Mouse (Mus musculus) midbrain, postnatal 0 days (tissue): ENCODE results near the gene Dip2c. TPM values are rescaled to one million over a fixed set of nuclear protein-coding genes. Genes with fewer than 3 reads are reported as not detected.

ENCODE experiments used
- ATAC-seq: fragments of 200-750 bp; cut with Nextera tagmentation; 2 replicates; pipeline ENCODE4 v1.8.0; 2017; ENCODE audit warnings: moderate number of reproducible peaks, mild to moderate bottlenecking, moderate TSS enrichment, moderate library complexity; ENCODE audit not compliant: low FRiP score
- DNase-seq: peaks from one replicate; pipeline ENCODE4 v3.0.0-alpha.2; 2015; ENCODE audit warnings: low spot score
- H3K27ac ChIP-seq: fragments of 300-500 bp; sonication (generic); 2 replicates; pipeline ENCODE4 v1.5.1; 2014; ENCODE audit warnings: low read depth, mild to moderate bottlenecking, low read length, mixed read lengths
- H3K27me3 ChIP-seq: fragments of 300-500 bp; sonication (generic); 2 replicates; pipeline ENCODE4 v1.6.1; 2014; ENCODE audit warnings: low read length, control low read depth, mixed read lengths; ENCODE audit not compliant: insufficient read depth
- H3K36me3 ChIP-seq: fragments of 300-500 bp; sonication (generic); 2 replicates; pipeline ENCODE4 v1.6.1; 2014; ENCODE audit warnings: low read length, control low read depth, mixed read lengths; ENCODE audit not compliant: insufficient read depth
- H3K4me1 ChIP-seq: fragments of 300-500 bp; sonication (generic); 2 replicates; pipeline ENCODE4 v1.6.1; 2014; ENCODE audit warnings: mild to moderate bottlenecking, control low read depth, antibody characterized with exemption, low read length, mixed read lengths; ENCODE audit not compliant: insufficient read depth
- H3K4me2 ChIP-seq: fragments of 300-500 bp; sonication (generic); 2 replicates; pipeline ENCODE4 v1.6.1; 2014; ENCODE audit warnings: low read depth, mild to moderate bottlenecking, low read length, mixed read lengths; ENCODE audit not compliant: poor library complexity, severe bottlenecking
- H3K4me3 ChIP-seq: fragments of 300-500 bp; sonication (generic); 2 replicates; pipeline ENCODE4 v1.5.1; 2014; ENCODE audit warnings: low read depth, mild to moderate bottlenecking, low read length, moderate library complexity
- H3K9ac ChIP-seq: fragments of 300-500 bp; sonication (generic); replicated peaks from 2 replicates; pipeline ENCODE4 v1.6.1; 2014; ENCODE audit warnings: mild to moderate bottlenecking, low read length, moderate library complexity, mixed read lengths; ENCODE audit not compliant: poor library complexity, severe bottlenecking
- H3K9me3 ChIP-seq: fragments of 300-500 bp; sonication (generic); 2 replicates; pipeline ENCODE4 v1.6.1; 2016; ENCODE audit warnings: low read length, control low read depth
- CTCF ChIP-seq: IDR thresholded peaks from 2 replicates; pipeline ENCODE4 v1.5.1; 2016; ENCODE audit warnings: antibody characterized with exemption, mild to moderate bottlenecking
- WGBS: fragments of 180-500 bp; shearing (Covaris S2); extraction: QIAGEN DNeasy Blood & Tissue Kit; methylation state at CpG from one replicate; pipeline ENCODE4 v1.1.7; 2014; 5-methylcytosine and 5-hydroxymethylcytosine counted together
- polyA plus RNA-seq: library from polyadenylated mRNA; unstranded; fragments of >200 nt; fragmentation: Nextera tagmentation; extraction: Ambion mirVana; gene quantifications from 2 replicates; pipeline ENCODE4 v1.2.1, GENCODE M21; 2015
- total RNA-seq: library from RNA; depleted of rRNA; stranded (reverse); fragments of >200 nt; gene quantifications from 2 replicates; pipeline ENCODE4 v1.2.3, GENCODE M21; 2014

The Dip2c gene
- total and polyA plus RNA-seq, 2 experiments from 2014 or later: 9.7 to 74.4 TPM

DNA sequence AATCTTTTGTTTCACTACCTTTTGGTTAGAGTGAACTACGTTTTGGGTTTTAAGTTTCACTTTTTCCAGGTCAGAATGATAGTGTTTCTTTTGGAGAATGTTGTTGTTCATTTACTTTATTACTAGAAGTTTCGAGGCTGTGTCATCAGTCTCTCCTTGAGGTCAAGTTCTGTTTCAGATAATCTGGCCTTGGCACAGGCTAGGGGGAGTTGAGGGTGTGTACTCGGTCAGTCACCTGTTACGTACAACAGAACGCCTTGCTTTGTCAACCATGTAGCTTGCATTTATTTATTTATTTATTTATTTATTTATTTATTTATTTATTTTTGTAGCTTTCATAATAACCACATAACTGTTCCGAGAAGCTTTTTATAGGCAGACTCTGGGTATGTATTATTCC is 20.0 kb downstream of the Dip2c start:
- Histone ChIP-seq H3K4me1 (no peaks in the 10 kb centered on the region), H3K9ac (no peak overlapping the region), H3K4me2 (no peak overlapping the region), H3K27me3 (no peaks in the 10 kb centered on the region), H3K27ac (no peak overlapping the region), H3K9me3 (no peaks in the 10 kb centered on the region), H3K36me3 (no peaks in the 10 kb centered on the region), H3K4me3 (no peak overlapping the region)
- no peak for ATAC-seq
- DNase-seq: no peak
- no peak for TF ChIP-seq CTCF
- 80% methylated on average over 6 of the region's 6 CpGs for WGBS

DNA sequence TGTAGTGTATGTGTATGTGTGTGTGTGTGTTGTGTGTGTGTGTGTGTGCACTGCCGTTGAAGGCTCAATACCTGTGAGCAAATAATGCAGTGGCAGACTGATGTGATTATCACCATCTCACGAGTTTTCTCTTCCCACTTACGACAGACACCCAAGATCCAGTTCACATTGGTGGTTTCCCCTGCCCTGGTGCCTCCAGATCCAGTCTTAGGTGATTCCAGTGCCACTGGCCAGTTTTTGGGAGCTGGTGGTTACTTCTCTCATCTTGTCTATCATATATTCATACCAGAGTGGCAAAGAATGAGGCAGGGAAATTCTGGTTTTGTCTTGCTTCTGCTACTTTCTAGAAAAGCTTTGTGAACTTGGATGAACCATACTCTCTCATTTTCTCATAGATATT is 20.9 kb downstream of the Dip2c start:
- H3K9me3 ChIP-seq: no peaks in the 10 kb centered on the region
- no peaks in the 10 kb centered on the region for H3K36me3 ChIP-seq
- DNase-seq (no peak), ATAC-seq (no peak)
- no peak overlapping the region for H3K27ac ChIP-seq
- TF ChIP-seq CTCF: no peak
- H3K9ac ChIP-seq: no peak overlapping the region
- H3K27me3 ChIP-seq: no peaks in the 10 kb centered on the region
- H3K4me1 ChIP-seq: no peaks in the 10 kb centered on the region
- H3K4me2 ChIP-seq: no peak overlapping the region
- WGBS: 85% methylated on average over 3 of the region's 3 CpGs
- no peak overlapping the region for H3K4me3 ChIP-seq

DNA sequence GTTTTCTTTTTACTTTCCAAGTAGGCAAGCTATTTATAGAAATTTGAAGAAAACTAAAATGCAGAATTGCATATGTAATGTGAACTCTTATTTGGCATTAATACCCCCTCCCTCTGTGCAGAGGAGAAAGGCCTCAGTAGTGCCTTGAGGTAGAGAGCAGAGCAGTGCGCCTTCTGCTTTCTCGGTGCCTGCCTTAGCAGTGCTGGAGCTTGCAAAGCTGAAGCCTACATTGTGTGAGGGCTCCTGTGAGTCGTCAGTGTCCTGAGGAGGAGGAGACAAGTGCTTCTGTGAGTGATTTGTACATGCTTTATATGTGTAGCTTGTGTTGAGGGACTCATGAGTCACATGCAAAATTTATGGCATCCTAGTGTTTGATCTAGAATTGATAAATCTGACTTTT is 21.4 kb downstream of the Dip2c start:
- Histone ChIP-seq H3K27me3 (no peaks in the 10 kb centered on the region), H3K4me1 (no peaks in the 10 kb centered on the region), H3K27ac (no peak overlapping the region), H3K36me3 (no peaks in the 10 kb centered on the region), H3K9ac (no peak overlapping the region), H3K9me3 (no peaks in the 10 kb centered on the region), H3K4me2 (no peak overlapping the region), H3K4me3 (no peak overlapping the region)
- TF ChIP-seq CTCF: no peak
- no peak for ATAC-seq
- no peak for DNase-seq
- WGBS: 52% methylated on average over 3 of the region's 3 CpGs

DNA sequence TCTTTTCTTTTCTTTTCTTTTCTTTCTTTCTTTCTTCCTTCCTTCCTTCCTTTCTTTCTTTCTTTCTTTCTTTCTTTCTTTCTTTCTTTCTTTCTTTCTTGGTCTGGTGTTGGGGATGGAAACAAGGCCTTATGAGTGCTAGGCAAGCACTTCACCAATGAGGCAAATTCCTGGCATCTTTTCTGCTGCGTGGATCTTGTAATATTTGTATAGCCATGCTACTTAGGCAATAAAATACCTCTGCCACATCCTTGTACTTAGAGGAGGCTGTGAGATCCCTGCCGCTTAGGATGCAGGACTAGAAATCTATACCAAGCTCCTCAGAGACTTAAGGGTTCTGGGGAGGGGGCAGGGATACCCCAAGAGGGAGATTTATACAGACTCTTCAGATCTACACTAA is 23.3 kb downstream of the Dip2c start:
- ATAC-seq (no peak), DNase-seq (no peak)
- Histone ChIP-seq H3K36me3 (no peaks in the 10 kb centered on the region), H3K9ac (no peak overlapping the region), H3K27ac (no peak overlapping the region), H3K4me2 (no peak overlapping the region), H3K9me3 (0 out of 2 replicates have a peak, but pooled peaks cover 3% of the 10 kb centered on the region), H3K27me3 (no peaks in the 10 kb centered on the region), H3K4me1 (no peaks in the 10 kb centered on the region), H3K4me3 (no peak overlapping the region)
- WGBS: 61% methylated on average over 2 of the region's 2 CpGs
- TF ChIP-seq CTCF: no peak

DNA sequence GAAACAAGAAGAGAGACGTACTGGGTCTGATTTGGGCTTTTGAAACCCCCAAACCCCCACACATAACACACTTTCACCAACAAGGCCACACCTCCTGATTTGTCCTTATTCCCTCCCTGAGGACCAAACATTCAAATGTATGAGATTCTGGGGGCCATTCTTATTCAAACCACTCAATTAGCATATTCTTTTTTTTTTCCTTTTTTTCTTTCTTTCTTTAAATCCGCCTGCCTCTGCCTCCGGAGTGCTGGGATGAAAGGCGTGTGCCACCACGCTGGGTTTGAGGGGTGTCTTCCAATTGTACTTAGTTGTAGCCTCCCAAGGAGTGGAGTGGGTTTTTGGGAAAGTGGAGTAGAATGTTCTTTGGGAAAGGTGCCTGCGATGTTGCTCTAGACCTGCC is 32.5 kb downstream of the Dip2c start:
- Histone ChIP-seq H3K4me2 (no peak overlapping the region), H3K9ac (no peak overlapping the region), H3K9me3 (0 out of 2 replicates have a peak, but pooled peaks cover 3% of the 10 kb centered on the region), H3K27ac (no peak overlapping the region), H3K4me3 (no peak overlapping the region), H3K36me3 (no peaks in the 10 kb centered on the region), H3K4me1 (no peaks in the 10 kb centered on the region), H3K27me3 (no peaks in the 10 kb centered on the region)
- ATAC-seq (no peak), DNase-seq (no peak)
- no peak for TF ChIP-seq CTCF
- WGBS: 36% methylated on average over 6 of the region's 6 CpGs

DNA sequence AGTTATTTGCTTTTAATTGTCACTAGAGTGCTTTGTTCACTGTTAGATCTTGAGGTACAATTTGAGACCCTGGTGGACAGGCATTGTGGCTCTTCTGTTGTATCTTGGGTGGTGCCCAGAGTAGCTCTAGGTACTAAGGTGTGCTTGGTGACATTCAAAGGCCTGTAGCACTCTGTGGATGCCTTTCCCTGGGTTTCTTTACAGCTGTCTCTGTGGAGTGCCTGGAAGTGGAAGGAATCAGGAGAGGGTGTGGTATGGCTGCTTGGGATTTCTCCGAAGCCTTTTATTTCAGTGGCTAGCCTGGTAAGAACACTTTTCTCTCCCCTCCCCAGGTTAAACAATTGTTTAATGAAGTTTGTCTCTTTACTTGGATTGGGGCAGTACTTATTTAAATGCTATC is 34.5 kb downstream of the Dip2c start:
- no peaks in the 10 kb centered on the region for H3K4me1 ChIP-seq
- DNase-seq: no peak
- H3K9me3 ChIP-seq: no peaks in the 10 kb centered on the region
- no peak for ATAC-seq
- H3K9ac ChIP-seq: no peak overlapping the region
- WGBS: 97% methylated on average over 1 of the region's 1 CpGs
- H3K27ac ChIP-seq: no peak overlapping the region
- no peaks in the 10 kb centered on the region for H3K36me3 ChIP-seq
- no peaks in the 10 kb centered on the region for H3K27me3 ChIP-seq
- TF ChIP-seq CTCF: no peak
- H3K4me2 ChIP-seq: no peak overlapping the region
- H3K4me3 ChIP-seq: no peak overlapping the region
